Mouse (Mus musculus): ENCODE measurements around the gene Sbno2. TPM values are rescaled to one million over a fixed set of nuclear protein-coding genes. Genes with fewer than 3 reads are reported as not detected.

The Sbno2 gene
- polyA plus RNA-seq (2012; rRNA removed) = 8.9 and 9.8 TPM in 2 replicates

GRCm38 (mm10) chr10:80105460-80105859 is at the start of gene Sbno2:
Gene Sbno2 (minus strand): TSS chr10:80105571.

GRCm38 (mm10) chr10:80147719-80148601 is 42.6 kb upstream of the Sbno2 start, which contains the start of gene Midn:
Gene Midn (plus strand): TSS chr10:80148272.

GRCm38 (mm10) chr10:80140666-80141035 is 35.3 kb upstream of the Sbno2 start, which contains the start of gene Cbarp:
Gene Cbarp (minus strand): TSS chr10:80140835.

GRCm38 (mm10) chr10:80138553-80139438 is 33.4 kb upstream of the Sbno2 start, which contains the start of gene Atp5d:
Gene Atp5d (plus strand): TSS chr10:80138632.

GRCm38 (mm10) chr10:80115290-80115943 is 10.0 kb upstream of the Sbno2 start, which contains the start of gene Stk11:
Gene Stk11 (plus strand): TSS chr10:80115803.

GRCm38 (mm10) chr10:80047041-80047565 is 58.3 kb downstream of the Sbno2 start, which contains the start of gene Gpx4:
Gene Gpx4 (plus strand): TSS chr10:80047166.

GRCm38 (mm10) chr10:80039559-80039979 is 65.8 kb downstream of the Sbno2 start, which contains the start of gene Polr2e:
Gene Polr2e (minus strand): TSS chr10:80039795.

GRCm38 (mm10) chr10:80016511-80016910 is 88.9 kb downstream of the Sbno2 start, which contains the start of gene Arhgap45:
Gene Arhgap45 (plus strand): TSS chr10:80016653.

Other genes starting within 250 kb of the Sbno2 start
- 119 and 171 TPM in 2 replicates for gene Prtn3, start 231.1 kb downstream of the Sbno2 start, polyA plus RNA-seq (2012; rRNA removed)
- 6.2 and 6.7 TPM in 2 replicates for gene Plppr3, start 230.9 kb downstream of the Sbno2 start, polyA plus RNA-seq (2012; rRNA removed)
- 36.8 and 63.1 TPM in 2 replicates for gene Elane, start 219.3 kb downstream of the Sbno2 start, polyA plus RNA-seq (2012; rRNA removed)
- gene Cfd, start 214.7 kb downstream of the Sbno2 start, polyA plus RNA-seq (2012; rRNA removed) = 0.03 TPM in 1 of 2 replicates, not detected in the other
- gene Med16, start 196.6 kb downstream of the Sbno2 start, polyA plus RNA-seq (2012; rRNA removed) = 11.7 and 12.4 TPM in 2 replicates
- not detected in 2 replicates for gene Gm26602, start 194.7 kb downstream of the Sbno2 start, polyA plus RNA-seq (2012; rRNA removed)
- gene Kiss1r, start 188.6 kb downstream of the Sbno2 start, polyA plus RNA-seq (2012; rRNA removed) = 0.23 and 0.24 TPM in 2 replicates
- gene R3hdm4, start 184.4 kb downstream of the Sbno2 start, polyA plus RNA-seq (2012; rRNA removed) = 28.2 and 33.7 TPM in 2 replicates
- gene Arid3a, start 178.5 kb downstream of the Sbno2 start, polyA plus RNA-seq (2012; rRNA removed) = 4.7 and 5.8 TPM in 2 replicates
- gene Wdr18, start 145.4 kb downstream of the Sbno2 start, polyA plus RNA-seq (2012; rRNA removed) = 22.7 and 23.6 TPM in 2 replicates
- 0.02 and 0.05 TPM in 2 replicates for gene Grin3b, start 134.9 kb downstream of the Sbno2 start, polyA plus RNA-seq (2012; rRNA removed)
- gene Tmem259, start 121.2 kb downstream of the Sbno2 start, polyA plus RNA-seq (2012; rRNA removed) = 49.9 and 57.6 TPM in 2 replicates
- gene Cnn2, start 117.0 kb downstream of the Sbno2 start, polyA plus RNA-seq (2012; rRNA removed) = 13.6 and 16.7 TPM in 2 replicates
- gene Abca7, start 109.1 kb downstream of the Sbno2 start, polyA plus RNA-seq (2012; rRNA removed) = 8.8 and 11.5 TPM in 2 replicates
- 17.5 and 19.8 TPM in 2 replicates for gene Arhgap45, start 88.9 kb downstream of the Sbno2 start, polyA plus RNA-seq (2012; rRNA removed)
- gene Polr2e, start 65.8 kb downstream of the Sbno2 start, polyA plus RNA-seq (2012; rRNA removed) = 118 and 119 TPM in 2 replicates
- gene Gpx4, start 58.4 kb downstream of the Sbno2 start, polyA plus RNA-seq (2012; rRNA removed) = 378 and 411 TPM in 2 replicates
- 88.1 and 91.3 TPM in 2 replicates for gene Stk11, start 10.2 kb upstream of the Sbno2 start, polyA plus RNA-seq (2012; rRNA removed)
- 174 and 199 TPM in 2 replicates for gene Atp5d, start 33.1 kb upstream of the Sbno2 start, polyA plus RNA-seq (2012; rRNA removed)
- 1.4 and 1.8 TPM in 2 replicates for gene Cbarp, start 35.3 kb upstream of the Sbno2 start, polyA plus RNA-seq (2012; rRNA removed)
- gene Midn, start 42.7 kb upstream of the Sbno2 start, polyA plus RNA-seq (2012; rRNA removed) = 8.2 and 9.9 TPM in 2 replicates
- 19.1 and 20.7 TPM in 2 replicates for gene Cirbp, start 60.4 kb upstream of the Sbno2 start, polyA plus RNA-seq (2012; rRNA removed)
- gene 1600002K03Rik, start 67.4 kb upstream of the Sbno2 start, polyA plus RNA-seq (2012; rRNA removed) = 8.6 TPM in 2 replicates
- 0.37 and 0.46 TPM in 2 replicates for gene Efna2, start 73.9 kb upstream of the Sbno2 start, polyA plus RNA-seq (2012; rRNA removed)
- 18.1 and 18.9 TPM in 2 replicates for gene Mum1, start 120.9 kb upstream of the Sbno2 start, polyA plus RNA-seq (2012; rRNA removed)
- 170 and 176 TPM in 2 replicates for gene Ndufs7, start 143.6 kb upstream of the Sbno2 start, polyA plus RNA-seq (2012; rRNA removed)
- 31.8 and 38.8 TPM in 2 replicates for gene Gamt, start 155.4 kb upstream of the Sbno2 start, polyA plus RNA-seq (2012; rRNA removed)
- gene Dazap1, start 155.9 kb upstream of the Sbno2 start, polyA plus RNA-seq (2012; rRNA removed) = 77.1 and 86.4 TPM in 2 replicates
- 2,101 and 2,143 TPM in 2 replicates for gene Rps15, start 186.9 kb upstream of the Sbno2 start, polyA plus RNA-seq (2012; rRNA removed)
- gene Apc2, start 190.4 kb upstream of the Sbno2 start, polyA plus RNA-seq (2012; rRNA removed) = 0.02 and 0.09 TPM in 2 replicates
- gene 2310011J03Rik, start 215.0 kb upstream of the Sbno2 start, polyA plus RNA-seq (2012; rRNA removed) = 22.5 and 25.2 TPM in 2 replicates
- gene Pcsk4, start 223.9 kb upstream of the Sbno2 start, polyA plus RNA-seq (2012; rRNA removed) = 5.6 and 6.8 TPM in 2 replicates
- 18.7 and 23.4 TPM in 2 replicates for gene Reep6, start 224.4 kb upstream of the Sbno2 start, polyA plus RNA-seq (2012; rRNA removed)
- 1.6 and 1.7 TPM in 2 replicates for gene Adamtsl5, start 242.8 kb upstream of the Sbno2 start, polyA plus RNA-seq (2012; rRNA removed)